Mouse (Mus musculus) brain, adult 2 months (tissue): ENCODE results near the gene Adcy9.

Experiments used
- DNase-seq: peaks from one replicate; pipeline ENCODE4 v3.0.0; 2011; ENCODE audit warnings: low read depth, low spot score

Gene Adcy9

GRCm38 (mm10) chr16:4320856-4321255, 99.4 kb downstream of the Adcy9 start:
- DNase-seq: peak; percentile 60

- DNase-seq: peak; percentile 46
Observed at GRCm38 (mm10) chr16:4318001-4318526, 102.2 kb downstream of the Adcy9 start.

- peak; percentile 94 for DNase-seq
Observed at GRCm38 (mm10) chr16:4316094-4316474, 104.2 kb downstream of the Adcy9 start.

DNA sequence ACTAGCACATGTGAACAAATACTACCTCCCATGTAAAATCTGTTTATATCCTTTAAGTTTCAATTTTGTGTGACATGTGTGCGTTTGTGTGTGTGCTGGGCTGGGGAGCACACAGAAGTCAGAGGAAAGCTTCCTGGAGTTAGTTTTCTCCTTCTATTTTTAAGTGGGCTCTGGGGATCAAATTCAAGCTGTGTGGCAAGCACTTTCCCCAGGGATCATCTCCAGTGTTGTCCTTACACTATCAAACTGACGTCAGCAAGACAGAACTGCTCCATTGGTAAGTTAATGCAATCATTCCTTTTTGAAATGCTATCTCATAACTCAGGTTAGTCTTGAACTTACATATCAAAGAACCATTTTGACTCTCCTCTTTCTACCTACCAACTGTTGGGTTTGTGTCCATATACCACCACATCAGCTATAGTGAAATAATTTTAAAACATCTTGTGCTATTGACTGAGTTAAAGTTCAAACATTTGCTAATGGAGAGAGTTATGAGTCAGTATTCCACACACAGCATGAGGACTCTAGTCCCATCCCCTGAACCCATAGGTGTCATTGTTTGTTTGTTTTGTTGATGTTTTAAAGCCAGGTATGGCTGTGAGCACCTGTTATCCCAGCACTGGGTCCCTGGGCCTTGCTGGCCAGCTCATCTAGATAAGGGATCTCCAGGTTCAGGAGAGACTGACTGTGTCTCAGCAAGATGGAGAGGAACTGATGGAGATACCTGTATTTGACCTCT, 104.8 kb downstream of the Adcy9 start:
- no peak for DNase-seq

DNA sequence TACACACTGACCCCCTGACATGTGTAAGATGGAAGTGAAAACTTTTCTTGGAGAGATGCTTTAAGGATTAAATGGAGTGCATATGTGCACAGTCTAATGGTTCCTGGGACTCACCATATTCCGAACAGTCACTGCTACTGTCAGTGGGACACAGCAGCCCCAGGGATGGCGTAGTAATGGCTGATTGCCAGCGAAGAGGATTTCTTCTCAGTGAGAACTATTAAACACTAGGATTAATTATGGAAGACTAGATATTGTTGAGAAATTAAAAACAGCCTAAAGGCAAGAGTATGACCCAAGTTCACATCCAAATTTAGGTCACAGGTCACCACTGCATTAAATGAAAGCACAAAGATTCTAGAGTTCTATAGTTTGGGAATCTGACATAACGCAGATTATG, 105.4 kb downstream of the Adcy9 start:
- DNase-seq: no peak

GRCm38 (mm10) chr16:4312018-4312417, 108.3 kb downstream of the Adcy9 start:
- DNase-seq: no peak

DNA sequence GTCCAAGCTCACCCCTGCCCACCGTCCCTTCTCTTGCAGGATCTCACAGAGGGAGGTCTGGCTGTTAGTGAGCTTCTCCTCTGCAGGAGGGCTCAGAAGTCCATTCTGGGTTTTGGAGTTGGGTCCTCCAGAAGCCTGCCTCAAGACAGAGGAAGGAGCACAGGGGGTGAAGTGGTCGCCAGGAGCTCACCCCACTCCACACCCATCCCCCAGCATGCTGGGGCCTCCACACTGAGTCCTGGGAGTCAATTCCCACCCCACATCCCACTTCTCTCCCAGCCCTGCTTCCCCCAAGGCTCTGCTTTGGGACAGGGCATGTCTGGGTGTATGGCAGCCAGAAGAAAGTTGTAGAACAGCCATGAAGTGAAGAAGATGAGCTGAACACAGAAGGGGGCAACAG, 108.7 kb downstream of the Adcy9 start:
- no peak for DNase-seq

GRCm38 (mm10) chr16:4307795-4308194, 112.5 kb downstream of the Adcy9 start:
- DNase-seq: no peak

DNA sequence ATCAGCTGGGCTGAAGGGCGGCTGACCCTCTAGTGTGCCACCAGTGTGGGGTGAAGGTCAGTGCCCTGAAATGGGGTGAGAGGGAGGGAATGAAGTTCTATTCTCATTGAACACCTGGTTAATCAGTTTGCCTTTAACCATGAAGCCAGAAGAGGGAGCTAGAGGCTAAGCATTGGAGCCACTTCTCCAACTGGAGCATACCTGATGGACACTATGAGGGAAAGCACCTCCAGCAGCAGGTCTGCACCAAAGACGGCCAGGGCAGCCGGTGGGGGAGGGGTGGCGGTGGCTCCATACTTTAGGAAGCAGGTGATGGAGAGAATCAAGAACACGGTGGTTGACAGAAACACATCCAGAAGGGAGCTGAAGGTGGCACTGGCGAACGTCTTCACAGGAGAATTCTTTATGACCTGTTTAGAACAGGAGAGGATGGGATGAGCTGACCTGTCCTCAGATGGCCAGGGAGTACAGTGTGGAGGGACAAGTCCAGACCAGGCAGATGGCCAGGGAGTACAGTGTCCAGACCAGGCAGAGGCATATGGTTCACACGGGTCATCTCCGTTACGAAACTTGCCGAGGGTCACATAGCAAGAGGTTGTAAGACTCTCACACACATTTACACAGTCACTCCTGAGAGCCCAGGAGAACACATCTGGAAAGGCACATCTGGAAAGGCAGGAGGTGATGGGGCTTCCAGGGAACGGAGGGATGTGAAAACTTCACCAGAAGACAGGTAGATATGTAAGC, 115.9 kb downstream of the Adcy9 start:
- peak; percentile 62 for DNase-seq

- no peak for DNase-seq
Observed at GRCm38 (mm10) chr16:4303554-4303953, 116.7 kb downstream of the Adcy9 start.

GRCm38 (mm10) chr16:4300280-4300679, 120.0 kb downstream of the Adcy9 start:
- no peak for DNase-seq

DNA sequence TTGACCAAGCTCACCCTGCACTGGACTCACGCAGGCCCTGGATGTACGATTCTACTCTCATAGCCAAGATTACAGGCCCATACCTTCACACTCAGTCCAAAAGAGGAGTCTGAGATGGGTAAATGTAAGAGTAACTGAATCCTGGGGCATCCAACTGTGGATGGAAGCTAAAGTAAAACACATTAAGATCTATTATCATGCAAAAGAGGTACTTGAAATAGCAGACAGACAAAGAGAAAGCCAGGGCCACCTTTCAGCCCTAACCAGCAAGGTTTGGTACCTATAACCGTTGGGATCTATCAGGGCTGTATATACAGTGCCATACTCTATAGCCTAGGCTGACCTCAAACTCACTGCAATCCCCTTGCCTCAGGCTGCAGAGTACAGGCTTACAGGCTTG, 127.0 kb downstream of the Adcy9 start:
- DNase-seq: no peak

DNA sequence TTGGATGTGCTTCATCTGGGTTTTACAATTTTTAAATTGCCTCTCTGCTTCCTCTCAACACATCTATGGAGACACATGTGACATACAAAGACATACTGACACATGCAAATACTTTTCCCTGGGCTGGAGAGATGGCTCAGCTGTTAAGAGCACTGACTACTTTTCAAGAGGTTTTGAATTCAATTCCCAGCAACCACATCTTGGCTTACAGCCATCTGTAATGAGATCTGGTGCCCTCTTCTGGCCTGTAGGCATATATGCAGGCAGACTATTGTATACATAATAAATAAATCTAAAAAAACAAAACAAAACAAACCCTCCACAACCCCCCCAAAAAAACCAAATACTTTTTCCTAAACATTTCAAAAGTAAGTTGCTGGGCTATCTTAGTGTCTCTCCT, 130.8 kb downstream of the Adcy9 start:
- peak; percentile 57 for DNase-seq

- DNase-seq: no peak
Observed at GRCm38 (mm10) chr16:4286593-4286992, 133.7 kb downstream of the Adcy9 start.

DNA sequence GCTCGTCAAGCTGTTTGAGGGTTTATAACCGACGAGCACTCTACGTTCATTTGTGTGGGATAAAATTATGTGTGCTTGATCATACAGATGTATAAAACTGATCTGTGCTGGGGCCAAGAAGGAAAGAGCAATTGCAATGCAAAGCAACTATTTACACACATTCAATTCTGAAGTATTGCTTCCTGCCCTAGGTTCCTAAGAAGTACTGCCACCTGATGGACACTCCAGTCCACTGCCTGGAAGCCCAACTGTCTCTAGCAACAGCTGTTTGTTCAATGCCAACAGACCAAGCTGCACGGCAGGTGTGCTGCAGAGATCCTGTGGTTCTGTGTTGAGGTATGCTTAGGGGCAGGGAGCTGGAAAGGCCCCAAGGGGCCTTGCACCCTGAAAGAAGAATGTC, 135.0 kb downstream of the Adcy9 start:
- peak; percentile 51 for DNase-seq

DNA sequence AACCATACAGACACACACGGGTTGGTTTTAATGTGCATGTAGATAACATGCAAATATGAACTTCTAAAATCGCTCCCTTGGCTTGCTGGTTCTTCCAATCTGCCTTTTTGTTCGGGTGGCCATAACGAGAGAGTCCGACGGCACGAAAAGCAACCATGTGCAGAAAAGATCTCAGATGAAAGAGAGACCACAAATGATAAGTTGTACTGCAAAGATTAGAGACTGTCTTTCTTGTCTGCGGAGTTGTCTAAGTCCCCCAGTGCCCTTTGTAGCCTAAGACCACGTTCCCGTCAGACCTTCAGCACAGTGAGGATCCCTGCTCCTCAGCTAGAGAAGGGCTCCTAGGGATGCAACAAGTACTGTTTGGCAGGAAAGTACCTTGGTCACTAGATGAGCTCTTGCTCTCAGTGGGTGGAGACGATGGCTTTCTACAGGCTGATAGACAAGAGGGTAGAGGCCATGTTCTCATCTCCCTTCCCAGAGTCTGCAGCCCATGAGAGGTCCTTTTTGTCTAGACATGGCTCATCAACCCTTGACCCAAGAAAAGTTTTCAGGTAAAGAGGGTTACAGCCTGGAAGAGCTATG, 136.9 kb downstream of the Adcy9 start:
- DNase-seq: no peak

DNA sequence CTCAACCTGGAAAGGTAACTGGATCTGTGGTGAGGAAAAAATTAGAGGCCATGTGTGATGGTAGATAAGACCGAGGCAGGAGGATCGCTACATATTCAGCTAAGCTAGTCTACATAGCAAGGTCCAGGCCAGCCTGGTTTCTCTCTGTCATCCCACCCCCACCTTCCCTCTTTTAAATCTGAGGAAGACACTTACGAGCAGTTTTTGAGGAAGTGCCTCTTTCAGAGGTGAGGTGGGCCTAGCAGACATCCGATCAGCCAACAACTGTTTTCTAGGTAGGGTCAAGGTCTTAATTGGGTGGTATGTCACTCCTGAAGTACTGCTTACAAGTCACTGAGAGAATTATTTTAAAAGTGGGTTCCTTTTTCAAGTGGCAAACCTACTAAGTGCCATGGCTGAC, 138.8 kb downstream of the Adcy9 start:
- DNase-seq: no peak

- DNase-seq: no peak
Observed at GRCm38 (mm10) chr16:4280949-4281348, 139.3 kb downstream of the Adcy9 start.

DNA sequence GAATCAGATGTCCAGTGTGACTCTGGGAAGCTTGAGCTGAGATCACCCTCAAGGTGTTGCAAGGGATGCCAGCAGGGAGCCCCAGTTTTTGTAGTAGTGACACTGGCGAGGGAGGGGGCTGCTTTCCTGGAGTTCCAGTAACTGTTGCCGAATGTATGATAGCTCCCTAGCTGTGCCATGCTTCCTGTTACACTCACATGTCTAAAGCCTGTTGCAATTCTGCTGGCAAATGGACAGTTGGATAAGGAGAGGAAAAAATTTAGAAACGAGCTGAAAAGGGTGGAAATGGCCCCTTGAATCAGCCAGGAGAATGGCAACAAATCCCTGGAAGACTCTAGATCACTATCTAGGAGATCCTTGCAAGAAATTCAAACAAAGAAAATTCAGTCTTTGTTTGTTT, 140.7 kb downstream of the Adcy9 start:
- DNase-seq: no peak

DNA sequence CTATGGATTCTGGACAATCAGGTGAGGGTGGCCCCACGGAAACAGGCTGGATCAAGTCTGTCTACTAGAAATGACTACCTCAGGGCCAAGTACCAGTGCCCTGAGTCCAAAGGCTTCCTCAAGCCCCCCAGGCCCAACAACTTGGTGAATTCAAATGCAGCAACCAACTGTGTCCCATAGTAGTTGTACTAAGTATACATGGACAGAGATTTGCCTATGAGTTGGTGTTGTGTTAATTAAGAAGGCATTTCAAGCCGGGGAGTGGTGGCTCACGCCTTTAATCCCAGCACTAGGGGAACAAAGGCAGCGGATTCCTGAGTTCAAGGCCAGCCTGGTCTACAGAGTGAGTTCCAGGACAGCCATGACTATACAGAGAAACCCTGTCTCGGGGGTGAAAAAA, 143.7 kb downstream of the Adcy9 start:
- DNase-seq: no peak

DNA sequence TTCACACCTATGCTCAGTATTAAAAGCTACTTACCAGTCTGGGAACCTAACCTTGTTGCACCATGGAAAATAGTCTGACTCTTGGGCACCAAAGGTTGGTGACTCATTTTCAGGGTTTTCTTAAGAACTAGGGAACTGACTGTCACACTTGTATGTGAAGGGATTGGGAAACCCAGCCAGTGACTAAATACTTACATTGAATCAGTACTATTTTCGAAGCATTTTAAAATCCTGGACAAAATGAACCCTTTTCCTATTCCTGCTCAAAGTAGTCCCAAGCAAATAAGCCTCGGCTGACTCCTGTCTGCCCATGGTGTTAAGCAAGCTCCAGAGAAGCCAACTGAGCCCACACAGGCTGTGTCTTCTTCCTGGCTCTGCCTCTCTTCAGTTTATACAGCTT, 144.1 kb downstream of the Adcy9 start:
- DNase-seq: peak; percentile 35

GRCm38 (mm10) chr16:4273702-4274476, 146.4 kb downstream of the Adcy9 start:
- peak; percentile 88 for DNase-seq
